Mouse (Mus musculus) kidney, embryonic 16.5 days (tissue): ENCODE data around the gene Ralgps1. TPM values are rescaled to one million over a fixed set of nuclear protein-coding genes. Genes with fewer than 3 reads are reported as not detected.
A peak's percentile ranks its signal among the peaks of the same experiment; 100 is the strongest.

Experiments
- ATAC-seq: fragments of 200-750 bp; cut with Nextera tagmentation; 2 replicates; pipeline ENCODE4 v1.8.0; 2017; ENCODE audit warnings: moderate TSS enrichment; ENCODE audit not compliant: low FRiP score, low TSS enrichment
- H3K27ac ChIP-seq: fragments of 300-500 bp; sonication (generic); 2 replicates; pipeline ENCODE4 v1.5.1; 2014; ENCODE audit warnings: low read length
- H3K27me3 ChIP-seq: fragments of 300-500 bp; sonication (generic); 2 replicates; pipeline ENCODE4 v1.6.1; 2014; ENCODE audit warnings: low read length, control low read depth, mixed read lengths; ENCODE audit not compliant: insufficient read depth
- H3K36me3 ChIP-seq: fragments of 300-500 bp; sonication (generic); 2 replicates; pipeline ENCODE4 v1.6.1; 2014; ENCODE audit warnings: low read length, control low read depth, mixed read lengths; ENCODE audit not compliant: insufficient read depth
- H3K4me1 ChIP-seq: fragments of 300-500 bp; sonication (generic); 2 replicates; pipeline ENCODE4 v1.6.1; 2014; ENCODE audit warnings: low read length, control low read depth, mixed read lengths; ENCODE audit not compliant: insufficient read depth
- H3K4me2 ChIP-seq: fragments of 300-500 bp; sonication (generic); replicated peaks from 2 replicates; pipeline ENCODE4 v1.6.1; 2014; ENCODE audit warnings: low read depth, low read length
- H3K4me3 ChIP-seq: fragments of 300-500 bp; sonication (generic); 2 replicates; pipeline ENCODE4 v1.5.1; 2014; ENCODE audit warnings: mild to moderate bottlenecking, low read length
- H3K9ac ChIP-seq: fragments of 300-500 bp; sonication (generic); replicated peaks from 2 replicates; pipeline ENCODE4 v1.6.1; 2014; ENCODE audit warnings: low read length
- H3K9me3 ChIP-seq: fragments of 300-500 bp; sonication (generic); 2 replicates; pipeline ENCODE4 v1.6.1; 2016; ENCODE audit warnings: low read length, control low read depth
- WGBS: fragments of 180-500 bp; shearing (Covaris S2); extraction: QIAGEN DNeasy Blood & Tissue Kit; methylation state at CpG from one replicate; pipeline ENCODE4 v1.1.7; 2014; 5-methylcytosine and 5-hydroxymethylcytosine counted together
- polyA plus RNA-seq: library from polyadenylated mRNA; unstranded; fragments of >200 nt; fragmentation: Nextera tagmentation; extraction: Ambion mirVana; gene quantifications from 2 replicates; pipeline ENCODE4 v1.2.1, GENCODE M21; 2015

Gene Ralgps1
- polyA plus RNA-seq, 1 experiment from 2014 or later, result 5.2 TPM

DNA sequence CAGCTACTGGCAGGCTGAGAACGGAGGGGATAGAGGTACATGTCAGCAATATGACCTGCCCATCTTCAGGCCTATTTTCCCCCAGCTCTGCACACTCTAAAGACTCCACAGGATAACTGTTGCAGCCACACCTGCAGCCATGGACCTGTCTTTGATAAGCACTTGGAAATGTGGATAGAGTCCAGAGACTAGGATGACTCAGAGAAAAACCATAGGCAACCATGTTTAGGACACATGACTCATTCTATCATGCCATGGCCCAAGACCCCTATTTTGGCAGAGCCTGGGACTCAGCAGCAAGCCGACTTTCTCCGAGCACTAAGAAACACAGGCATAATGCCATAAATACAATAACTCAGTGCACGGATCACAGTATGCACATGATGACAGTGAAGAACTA, 6.6 kb downstream of the Ralgps1 start:
- Histone ChIP-seq H3K4me2 (no peak overlapping the region), H3K36me3 (no peaks in the 10 kb centered on the region), H3K27me3 (no peaks in the 10 kb centered on the region), H3K9ac (no peak overlapping the region), H3K9me3 (no peaks in the 10 kb centered on the region), H3K4me1 (peaks cover 5% of the 10 kb centered on the region), H3K4me3 (no peak overlapping the region), H3K27ac (no peak overlapping the region)
- 95% methylated on average over 4 of the region's 4 CpGs for WGBS
- no peak for ATAC-seq

- Histone ChIP-seq H3K36me3 (no peaks in the 10 kb centered on the region), H3K4me1 (peaks cover 5% of the 10 kb centered on the region), H3K9me3 (no peaks in the 10 kb centered on the region), H3K9ac (no peak overlapping the region), H3K4me2 (no peak overlapping the region), H3K27me3 (no peaks in the 10 kb centered on the region), H3K27ac (no peak overlapping the region), H3K4me3 (no peak overlapping the region)
- no peak for ATAC-seq
- WGBS, result 79% methylated on average over 4 of the region's 4 CpGs
Observed at GRCm38 (mm10) chr2:33363890-33364289, 7.4 kb downstream of the Ralgps1 start.

GRCm38 (mm10) chr2:33361139-33361716, 10.1 kb downstream of the Ralgps1 start:
- H3K27ac ChIP-seq, result peak overlapping the region; percentile 54
- no peak overlapping the region for H3K4me3 ChIP-seq
- no peaks in the 10 kb centered on the region for H3K27me3 ChIP-seq
- H3K9me3 ChIP-seq, result no peaks in the 10 kb centered on the region
- no peak overlapping the region for H3K4me2 ChIP-seq
- WGBS, result 67% methylated on average over 9 of the region's 9 CpGs
- no peak for ATAC-seq
- no peak overlapping the region for H3K9ac ChIP-seq
- H3K4me1 ChIP-seq, result peaks cover 7% of the 10 kb centered on the region
- no peaks in the 10 kb centered on the region for H3K36me3 ChIP-seq

- Histone ChIP-seq H3K27ac (peak overlapping the region; percentile 54), H3K27me3 (no peaks in the 10 kb centered on the region), H3K9me3 (no peaks in the 10 kb centered on the region), H3K4me3 (no peak overlapping the region), H3K9ac (no peak overlapping the region), H3K4me1 (peaks cover 7% of the 10 kb centered on the region), H3K4me2 (no peak overlapping the region), H3K36me3 (no peaks in the 10 kb centered on the region)
- ATAC-seq, result peak; percentile 63; the same call in 1 of the 2 replicates
- 71% methylated on average over 3 of the region's 3 CpGs for WGBS
Observed at GRCm38 (mm10) chr2:33360564-33360963, 10.7 kb downstream of the Ralgps1 start.

DNA sequence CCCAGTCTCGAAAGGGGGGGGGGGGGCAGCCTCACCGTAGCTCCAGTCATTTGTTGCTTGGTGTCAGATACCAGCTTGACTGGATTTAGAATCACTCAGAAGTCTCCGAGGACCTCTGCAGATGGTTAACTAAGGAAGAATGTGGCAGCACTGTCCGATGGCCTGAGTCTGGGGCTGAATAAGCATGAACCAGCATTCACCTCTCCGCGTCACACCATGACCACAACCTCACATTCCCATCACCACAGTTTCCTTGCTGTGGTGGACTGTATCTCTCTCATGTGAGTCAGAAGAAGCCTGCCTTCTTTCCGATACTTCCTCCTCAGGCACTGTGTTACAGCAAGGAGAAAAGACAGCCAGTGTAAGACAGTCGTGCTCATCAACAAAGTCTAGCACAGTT, 12.1 kb downstream of the Ralgps1 start:
- no peak for ATAC-seq
- Histone ChIP-seq H3K27me3 (no peaks in the 10 kb centered on the region), H3K4me2 (no peak overlapping the region), H3K4me1 (peaks cover 8% of the 10 kb centered on the region), H3K36me3 (no peaks in the 10 kb centered on the region), H3K9me3 (no peaks in the 10 kb centered on the region), H3K4me3 (no peak overlapping the region), H3K27ac (no peak overlapping the region), H3K9ac (no peak overlapping the region)
- WGBS, result 76% methylated on average over 8 of the region's 8 CpGs

- no peaks in the 10 kb centered on the region for H3K36me3 ChIP-seq
- no peak overlapping the region for H3K9ac ChIP-seq
- H3K4me1 ChIP-seq, result peaks cover 13% of the 10 kb centered on the region
- H3K27me3 ChIP-seq, result no peaks in the 10 kb centered on the region
- WGBS, result 55% methylated on average over 7 of the region's 7 CpGs
- H3K4me3 ChIP-seq, result no peak overlapping the region
- H3K4me2 ChIP-seq, result no peak overlapping the region
- ATAC-seq, result no peak
- peak overlapping the region; percentile 57; the same call in 1 of the 2 replicates for H3K27ac ChIP-seq
- H3K9me3 ChIP-seq, result no peaks in the 10 kb centered on the region
Observed at GRCm38 (mm10) chr2:33357250-33357838, 13.9 kb downstream of the Ralgps1 start.

DNA sequence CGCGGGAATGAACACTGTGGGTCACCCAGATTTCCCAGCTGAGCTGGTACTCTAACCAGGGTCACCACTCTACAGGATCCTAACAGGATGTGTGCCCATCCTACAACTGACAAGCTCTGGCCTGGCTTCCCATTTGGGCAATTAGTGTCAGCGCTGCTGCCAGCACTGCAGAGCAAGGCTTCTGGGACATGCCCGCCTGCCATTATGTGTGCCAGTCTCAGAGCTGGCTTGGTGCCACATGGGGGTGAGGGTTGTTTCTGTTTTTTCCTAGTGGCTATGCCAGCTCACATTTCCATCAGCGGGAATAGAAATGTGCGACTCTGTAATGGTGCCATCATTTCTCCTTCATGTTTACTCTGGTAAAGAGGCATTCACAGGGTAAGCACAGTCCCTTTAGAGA, 15.7 kb downstream of the Ralgps1 start:
- WGBS, result 90% methylated on average over 6 of the region's 6 CpGs
- peaks cover 8% of the 10 kb centered on the region for H3K4me1 ChIP-seq
- ATAC-seq, result no peak
- no peak overlapping the region for H3K9ac ChIP-seq
- no peaks in the 10 kb centered on the region for H3K27me3 ChIP-seq
- no peaks in the 10 kb centered on the region for H3K9me3 ChIP-seq
- H3K27ac ChIP-seq, result no peak overlapping the region
- no peaks in the 10 kb centered on the region for H3K36me3 ChIP-seq
- H3K4me2 ChIP-seq, result no peak overlapping the region
- H3K4me3 ChIP-seq, result no peak overlapping the region

DNA sequence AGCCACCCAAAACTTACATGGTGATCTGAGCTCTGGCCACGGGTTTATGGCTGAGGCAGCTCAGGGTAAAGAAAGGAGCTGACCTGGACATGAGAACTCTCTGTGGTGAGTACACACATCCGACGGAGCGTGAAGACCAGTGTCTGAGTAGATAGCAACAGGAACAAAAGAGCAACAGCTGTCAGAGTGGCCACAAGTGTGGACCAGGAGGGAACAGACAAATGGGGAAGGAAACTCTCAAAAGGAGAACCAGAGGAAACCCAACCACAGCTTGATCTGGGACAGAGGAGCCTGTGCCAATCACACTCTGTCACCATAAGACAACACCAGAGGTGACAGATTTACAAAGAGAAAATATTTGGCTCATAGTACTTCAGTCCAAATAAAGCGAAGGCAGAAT, 17.9 kb downstream of the Ralgps1 start:
- Histone ChIP-seq H3K9me3 (no peaks in the 10 kb centered on the region), H3K9ac (no peak overlapping the region), H3K4me2 (no peak overlapping the region), H3K4me1 (peaks cover 11% of the 10 kb centered on the region), H3K27me3 (no peaks in the 10 kb centered on the region), H3K27ac (no peak overlapping the region), H3K36me3 (no peaks in the 10 kb centered on the region), H3K4me3 (no peak overlapping the region)
- 35% methylated on average over 5 of the region's 5 CpGs for WGBS
- no peak for ATAC-seq

GRCm38 (mm10) chr2:33351449-33351848, 19.8 kb downstream of the Ralgps1 start:
- Histone ChIP-seq H3K9me3 (no peaks in the 10 kb centered on the region), H3K36me3 (no peaks in the 10 kb centered on the region), H3K27ac (no peak overlapping the region), H3K27me3 (no peaks in the 10 kb centered on the region), H3K9ac (no peak overlapping the region), H3K4me3 (no peak overlapping the region), H3K4me1 (peaks cover 9% of the 10 kb centered on the region), H3K4me2 (no peak overlapping the region)
- no peak for ATAC-seq
- 91% methylated on average over 3 of the region's 3 CpGs for WGBS

- 40% methylated on average over 6 of the region's 6 CpGs for WGBS
- ATAC-seq, result no peak
- H3K4me2 ChIP-seq, result no peak overlapping the region
Observed at GRCm38 (mm10) chr2:33350921-33351320, 20.4 kb downstream of the Ralgps1 start.

More at GRCm38 (mm10) chr2:33350921-33351320, 20.4 kb downstream of the Ralgps1 start:
- H3K9ac ChIP-seq, result no peak overlapping the region
- H3K4me3 ChIP-seq, result no peak overlapping the region
- no peaks in the 10 kb centered on the region for H3K27me3 ChIP-seq
- no peaks in the 10 kb centered on the region for H3K36me3 ChIP-seq
- H3K9me3 ChIP-seq, result no peaks in the 10 kb centered on the region
- peaks cover 9% of the 10 kb centered on the region for H3K4me1 ChIP-seq
- H3K27ac ChIP-seq, result no peak overlapping the region
